Mouse (Mus musculus) liver, embryonic 14.5 days (tissue): ENCODE data around the gene Supt7l. TPM values are rescaled to one million over a fixed set of nuclear protein-coding genes. Genes with fewer than 3 reads are reported as not detected.
A peak's percentile ranks its signal among the peaks of the same experiment; 100 is the strongest.

Experiments used
- ATAC-seq: fragments of 200-750 bp; cut with Nextera tagmentation; 2 replicates; pipeline ENCODE4 v1.8.0; 2017; ENCODE audit warnings: moderate number of reproducible peaks, mild to moderate bottlenecking, moderate library complexity; ENCODE audit not compliant: insufficient read depth
- DNase-seq, 3 experiments: peaks; one replicate each; pipeline ENCODE4 v3.0.0-alpha.2; 2012 to 2013; ENCODE audit warnings: low read depth in 3 of 3, low spot score in 3 of 3
- H3K27ac ChIP-seq: fragments of 300-500 bp; sonication (generic); 2 replicates; pipeline ENCODE4 v1.5.1; 2014; ENCODE audit warnings: moderate library complexity, mild to moderate bottlenecking, control low read depth, inconsistent platforms
- H3K27me3 ChIP-seq: fragments of 300-500 bp; sonication (generic); 2 replicates; pipeline ENCODE4 v1.6.1; 2014; ENCODE audit warnings: mild to moderate bottlenecking, low read length, moderate library complexity; ENCODE audit not compliant: control insufficient read depth, insufficient read depth
- H3K36me3 ChIP-seq: fragments of 300-500 bp; sonication (generic); replicated peaks from 2 replicates; pipeline ENCODE4 v1.6.1; 2014; ENCODE audit warnings: low read depth; ENCODE audit not compliant: control insufficient read depth, insufficient read depth
- H3K4me1 ChIP-seq, 2 experiments: fragments of 200-500 bp in 1 of 2; fragments of 300-500 bp in 1 of 2; sonication (generic) in 1 of 2; replicated peaks; 2 replicates each; pipeline ENCODE4 v1.6.1; 2012 to 2014; ENCODE audit warnings: antibody characterized with exemption in 1 of 2, inconsistent platforms in 1 of 2, low read length in 1 of 2; ENCODE audit not compliant: control insufficient read depth in 2 of 2, insufficient read depth in 2 of 2
- H3K4me2 ChIP-seq: fragments of 300-500 bp; sonication (generic); 2 replicates; pipeline ENCODE4 v1.6.1; 2014; ENCODE audit warnings: low read depth, mild to moderate bottlenecking, control low read depth, moderate library complexity
- H3K4me3 ChIP-seq, 2 experiments: fragments of 200-500 bp in 1 of 2; fragments of 300-500 bp in 1 of 2; sonication (generic) in 1 of 2; 2 replicates each; pipeline ENCODE4 v1.5.1; 2012 to 2014; ENCODE audit warnings: low read depth in 2 of 2, low read length in 2 of 2, mild to moderate bottlenecking in 2 of 2, control low read depth in 1 of 2, inconsistent platforms in 1 of 2, moderate library complexity in 1 of 2; ENCODE audit not compliant: insufficient read depth in 1 of 2
- H3K9ac ChIP-seq: fragments of 300-500 bp; sonication (generic); replicated peaks from 2 replicates; pipeline ENCODE4 v1.6.1; 2014; ENCODE audit warnings: mild to moderate bottlenecking, control low read depth, moderate library complexity
- H3K9me3 ChIP-seq: fragments of 300-500 bp; sonication (generic); 2 replicates; pipeline ENCODE4 v1.6.1; 2016; ENCODE audit warnings: low read length, mixed read lengths; ENCODE audit not compliant: control insufficient read depth
- CTCF ChIP-seq: IDR thresholded peaks from 2 replicates; pipeline ENCODE4 v1.5.1; 2016; ENCODE audit warnings: antibody characterized with exemption, low read depth, control low read depth
- EP300 ChIP-seq: IDR thresholded peaks from 2 replicates; pipeline ENCODE4 v1.6.1; 2016; ENCODE audit warnings: antibody characterized with exemption, low read depth
- WGBS: fragments of 180-500 bp; shearing (Covaris S2); extraction: QIAGEN DNeasy Blood & Tissue Kit; methylation state at CpG from one replicate; pipeline ENCODE4 v1.1.7; 2014; ENCODE audit not compliant: insufficient replicate concordance; 5-methylcytosine and 5-hydroxymethylcytosine counted together
- polyA plus RNA-seq, 2 experiments: library from polyadenylated mRNA; depleted of rRNA in 1 of 2; stranded (reverse) in 1 of 2; unstranded in 1 of 2; fragments of >200 nt; fragmentation: Nextera tagmentation in 1 of 2; extraction: Ambion mirVana in 1 of 2; gene quantifications; 2 replicates each; pipeline versions ENCODE4 v1.2.1 to v1.2.3; 2012 to 2014

The Supt7l gene
- polyA plus RNA-seq, 2 experiments, result 3.3 to 6.0 TPM

- DNase-seq (no peak), ATAC-seq (no peak)
- H3K9me3 ChIP-seq, result no peaks in the 10 kb centered on the region
- WGBS, result 77% methylated on average over 7 of the region's 7 CpGs
- H3K4me3 ChIP-seq, result no peak overlapping the region
- H3K27me3 ChIP-seq, result no peaks in the 10 kb centered on the region
- no peaks in the 10 kb centered on the region for H3K36me3 ChIP-seq
- TF ChIP-seq EP300 (no peak), CTCF (no peak)
- no peak overlapping the region for H3K9ac ChIP-seq
- no peak overlapping the region for H3K27ac ChIP-seq
- H3K4me2 ChIP-seq, result no peak overlapping the region
- no peaks in the 10 kb centered on the region for H3K4me1 ChIP-seq
These were observed 34.5 kb upstream of the Supt7l start for GRCm38 (mm10) chr5:31562036-31562666.

- Histone ChIP-seq H3K4me1 (no peaks in the 10 kb centered on the region), H3K27me3 (no peaks in the 10 kb centered on the region), H3K9me3 (no peaks in the 10 kb centered on the region), H3K4me2 (no peak overlapping the region), H3K9ac (no peak overlapping the region), H3K4me3 (no peak overlapping the region), H3K36me3 (peaks cover 3% of the 10 kb centered on the region; the same call in 1 of the 2 replicates), H3K27ac (no peak overlapping the region)
- WGBS, result 90% methylated on average over 2 of the region's 2 CpGs
- TF ChIP-seq CTCF (no peak), EP300 (no peak)
- DNase-seq (no peak), ATAC-seq (no peak)
These were observed 32.7 kb upstream of the Supt7l start for GRCm38 (mm10) chr5:31560352-31560751.

GRCm38 (mm10) chr5:31559401-31559800 is 31.8 kb upstream of the Supt7l start:
- H3K36me3 ChIP-seq, result peaks cover 5% of the 10 kb centered on the region; the same call in 1 of the 2 replicates
- ATAC-seq (no peak), DNase-seq (no peak)

GRCm38 (mm10) chr5:31535228-31535627 is 7.6 kb upstream of the Supt7l start:
- H3K27ac ChIP-seq, result no peak overlapping the region
- H3K9me3 ChIP-seq, result no peaks in the 10 kb centered on the region
- H3K4me1 ChIP-seq, result no peaks in the 10 kb centered on the region
- ATAC-seq (no peak), DNase-seq (no peak)
- no peaks in the 10 kb centered on the region for H3K27me3 ChIP-seq
- H3K4me3 ChIP-seq, result no peak overlapping the region
- no peak overlapping the region for H3K4me2 ChIP-seq
- TF ChIP-seq CTCF (no peak), EP300 (no peak)
- H3K9ac ChIP-seq, result no peak overlapping the region
- WGBS, result 63% methylated on average over 2 of the region's 2 CpGs
- peaks cover 34% of the 10 kb centered on the region for H3K36me3 ChIP-seq

More at GRCm38 (mm10) chr5:31559401-31559800, 31.8 kb upstream of the Supt7l start:
- Histone ChIP-seq H3K27ac (no peak overlapping the region), H3K9ac (no peak overlapping the region), H3K4me3 (no peak overlapping the region), H3K27me3 (no peaks in the 10 kb centered on the region), H3K4me1 (no peaks in the 10 kb centered on the region), H3K9me3 (no peaks in the 10 kb centered on the region), H3K4me2 (no peak overlapping the region)
- 58% methylated on average over 1 of the region's 1 CpGs for WGBS
- no peak for TF ChIP-seq CTCF
- TF ChIP-seq EP300, result no peak

GRCm38 (mm10) chr5:31528560-31528959 is 953 bp upstream of the Supt7l start:
- TF ChIP-seq CTCF, result no peak
- TF ChIP-seq EP300, result no peak
- H3K4me1 ChIP-seq, result peaks cover 12 to 14% of the 10 kb centered on the region in 2 experiments
- peak overlapping the region; percentile 83 for H3K4me2 ChIP-seq
- ATAC-seq, result no peak
- peaks cover 20% of the 10 kb centered on the region for H3K36me3 ChIP-seq
- no peaks in the 10 kb centered on the region for H3K9me3 ChIP-seq
- no peaks in the 10 kb centered on the region for H3K27me3 ChIP-seq
- no peak overlapping the region for H3K4me3 ChIP-seq
- 22% methylated on average over 2 of the region's 2 CpGs for WGBS
- no peak overlapping the region for H3K27ac ChIP-seq
- no peak overlapping the region for H3K9ac ChIP-seq
- DNase-seq, result peak in 2 of 3 experiments; percentile 11 to 26
